Mouse (Mus musculus): ENCODE measurements around the gene Emsy. TPM values are rescaled to one million over a fixed set of nuclear protein-coding genes. Genes with fewer than 3 reads are reported as not detected.

Emsy gene
- polyA plus RNA-seq, 1 experiment from 2014 or later, result 42.5 TPM

- no peak overlapping the region for H3K9ac ChIP-seq (ENCODE audit: low read depth, low read length)
- ATAC-seq (replicated peaks; ENCODE audit: insufficient number of reproducible peaks, low FRiP score, low TSS enrichment), result no peak
- 77% methylated on average over 4 of the region's 4 CpGs for WGBS (ENCODE audit: insufficient replicate concordance)
- no peak overlapping the region for H3K27ac ChIP-seq (ENCODE audit: low read depth, low read length)
- no peaks in the 10 kb centered on the region for H3K9me3 ChIP-seq (replicated peaks; ENCODE audit: control insufficient read depth, low read length)
- H3K27me3 ChIP-seq (ENCODE audit: control insufficient read depth, insufficient read depth, low read length), result no peaks in the 10 kb centered on the region
- no peaks in the 10 kb centered on the region for H3K4me1 ChIP-seq (ENCODE audit: control insufficient read depth, insufficient read depth, low read length)
- H3K4me2 ChIP-seq, result no peak overlapping the region
- no peak overlapping the region for H3K4me3 ChIP-seq (ENCODE audit: low read depth, low read length)
- H3K36me3 ChIP-seq (ENCODE audit: control insufficient read depth, insufficient read depth, low read length), result no peaks in the 10 kb centered on the region
These were observed 49.4 kb downstream of the Emsy start for GRCm38 (mm10) chr7:98607158-98607557.

GRCm38 (mm10) chr7:98601715-98602114, 54.9 kb downstream of the Emsy start:
- Histone ChIP-seq H3K9ac (ENCODE audit: low read depth, low read length) (no peak overlapping the region), H3K4me3 (ENCODE audit: low read depth, low read length) (no peak overlapping the region), H3K27ac (ENCODE audit: low read depth, low read length) (no peak overlapping the region), H3K4me2 (no peak overlapping the region), H3K27me3 (ENCODE audit: control insufficient read depth, insufficient read depth, low read length) (no peaks in the 10 kb centered on the region), H3K36me3 (ENCODE audit: control insufficient read depth, insufficient read depth, low read length) (no peaks in the 10 kb centered on the region), H3K9me3 (replicated peaks; ENCODE audit: control insufficient read depth, low read length) (no peaks in the 10 kb centered on the region), H3K4me1 (ENCODE audit: control insufficient read depth, insufficient read depth, low read length) (no peaks in the 10 kb centered on the region)
- 88% methylated on average over 4 of the region's 4 CpGs for WGBS (ENCODE audit: insufficient replicate concordance)
- ATAC-seq (replicated peaks; ENCODE audit: insufficient number of reproducible peaks, low FRiP score, low TSS enrichment), result no peak

GRCm38 (mm10) chr7:98597402-98597801, 59.2 kb downstream of the Emsy start:
- H3K4me1 ChIP-seq (ENCODE audit: control insufficient read depth, insufficient read depth, low read length), result no peaks in the 10 kb centered on the region
- H3K36me3 ChIP-seq (ENCODE audit: control insufficient read depth, insufficient read depth, low read length), result peaks cover 12% of the 10 kb centered on the region
- no peak overlapping the region for H3K27ac ChIP-seq (ENCODE audit: low read depth, low read length)
- H3K4me3 ChIP-seq (ENCODE audit: low read depth, low read length), result no peak overlapping the region
- H3K9ac ChIP-seq (ENCODE audit: low read depth, low read length), result no peak overlapping the region
- no peak for ATAC-seq (replicated peaks; ENCODE audit: insufficient number of reproducible peaks, low FRiP score, low TSS enrichment)
- H3K9me3 ChIP-seq (replicated peaks; ENCODE audit: control insufficient read depth, low read length), result no peaks in the 10 kb centered on the region
- WGBS (ENCODE audit: insufficient replicate concordance), result 78% methylated on average over 8 of the region's 8 CpGs
- no peaks in the 10 kb centered on the region for H3K27me3 ChIP-seq (ENCODE audit: control insufficient read depth, insufficient read depth, low read length)
- no peak overlapping the region for H3K4me2 ChIP-seq

- peaks cover 17% of the 10 kb centered on the region for H3K36me3 ChIP-seq (ENCODE audit: control insufficient read depth, insufficient read depth, low read length)
- H3K4me3 ChIP-seq (ENCODE audit: low read depth, low read length), result no peak overlapping the region
- no peaks in the 10 kb centered on the region for H3K9me3 ChIP-seq (replicated peaks; ENCODE audit: control insufficient read depth, low read length)
- H3K27me3 ChIP-seq (ENCODE audit: control insufficient read depth, insufficient read depth, low read length), result no peaks in the 10 kb centered on the region
- no peak overlapping the region for H3K4me2 ChIP-seq
- H3K9ac ChIP-seq (ENCODE audit: low read depth, low read length), result no peak overlapping the region
- no peaks in the 10 kb centered on the region for H3K4me1 ChIP-seq (ENCODE audit: control insufficient read depth, insufficient read depth, low read length)
- H3K27ac ChIP-seq (ENCODE audit: low read depth, low read length), result no peak overlapping the region
- no peak for ATAC-seq (replicated peaks; ENCODE audit: insufficient number of reproducible peaks, low FRiP score, low TSS enrichment)
- 90% methylated on average over 4 of the region's 4 CpGs for WGBS (ENCODE audit: insufficient replicate concordance)
These were observed 61.9 kb downstream of the Emsy start for GRCm38 (mm10) chr7:98594731-98595130.

GRCm38 (mm10) chr7:98593276-98593675, 63.3 kb downstream of the Emsy start:
- H3K27ac ChIP-seq (ENCODE audit: low read depth, low read length), result no peak overlapping the region
- no peak overlapping the region for H3K9ac ChIP-seq (ENCODE audit: low read depth, low read length)
- no peaks in the 10 kb centered on the region for H3K27me3 ChIP-seq (ENCODE audit: control insufficient read depth, insufficient read depth, low read length)
- H3K4me3 ChIP-seq (ENCODE audit: low read depth, low read length), result no peak overlapping the region
- H3K36me3 ChIP-seq (ENCODE audit: control insufficient read depth, insufficient read depth, low read length), result peaks cover 20% of the 10 kb centered on the region
- no peak for ATAC-seq (replicated peaks; ENCODE audit: insufficient number of reproducible peaks, low FRiP score, low TSS enrichment)
- H3K4me2 ChIP-seq, result no peak overlapping the region
- 83% methylated on average over 6 of the region's 6 CpGs for WGBS (ENCODE audit: insufficient replicate concordance)
- no peaks in the 10 kb centered on the region for H3K9me3 ChIP-seq (replicated peaks; ENCODE audit: control insufficient read depth, low read length)
- no peaks in the 10 kb centered on the region for H3K4me1 ChIP-seq (ENCODE audit: control insufficient read depth, insufficient read depth, low read length)

GRCm38 (mm10) chr7:98589028-98589427, 67.6 kb downstream of the Emsy start:
- Histone ChIP-seq H3K4me3 (ENCODE audit: low read depth, low read length) (no peak overlapping the region), H3K36me3 (ENCODE audit: control insufficient read depth, insufficient read depth, low read length) (peaks cover 12% of the 10 kb centered on the region), H3K4me2 (no peak overlapping the region), H3K9me3 (replicated peaks; ENCODE audit: control insufficient read depth, low read length) (no peaks in the 10 kb centered on the region), H3K27ac (ENCODE audit: low read depth, low read length) (no peak overlapping the region), H3K27me3 (ENCODE audit: control insufficient read depth, insufficient read depth, low read length) (no peaks in the 10 kb centered on the region), H3K9ac (ENCODE audit: low read depth, low read length) (no peak overlapping the region), H3K4me1 (ENCODE audit: control insufficient read depth, insufficient read depth, low read length) (no peaks in the 10 kb centered on the region)
- ATAC-seq (replicated peaks; ENCODE audit: insufficient number of reproducible peaks, low FRiP score, low TSS enrichment), result no peak
- 69% methylated on average over 3 of the region's 3 CpGs for WGBS (ENCODE audit: insufficient replicate concordance)

- Histone ChIP-seq H3K9me3 (replicated peaks; ENCODE audit: control insufficient read depth, low read length) (no peaks in the 10 kb centered on the region), H3K4me3 (ENCODE audit: low read depth, low read length) (no peak overlapping the region), H3K9ac (ENCODE audit: low read depth, low read length) (no peak overlapping the region), H3K27me3 (ENCODE audit: control insufficient read depth, insufficient read depth, low read length) (no peaks in the 10 kb centered on the region), H3K4me2 (no peak overlapping the region), H3K36me3 (ENCODE audit: control insufficient read depth, insufficient read depth, low read length) (peaks cover 8% of the 10 kb centered on the region), H3K27ac (ENCODE audit: low read depth, low read length) (no peak overlapping the region), H3K4me1 (ENCODE audit: control insufficient read depth, insufficient read depth, low read length) (no peaks in the 10 kb centered on the region)
- no peak for ATAC-seq (replicated peaks; ENCODE audit: insufficient number of reproducible peaks, low FRiP score, low TSS enrichment)
- whole genome bisulfite sequencing (ENCODE audit: insufficient replicate concordance), result 78% methylated on average over 3 of the region's 3 CpGs
These were observed 70.3 kb downstream of the Emsy start for GRCm38 (mm10) chr7:98586313-98586712.

- no peaks in the 10 kb centered on the region for H3K9me3 ChIP-seq (replicated peaks; ENCODE audit: control insufficient read depth, low read length)
- ATAC-seq (replicated peaks; ENCODE audit: insufficient number of reproducible peaks, low FRiP score, low TSS enrichment), result no peak
- peaks cover 1% of the 10 kb centered on the region; the same call in 1 of the 2 replicates for H3K36me3 ChIP-seq (ENCODE audit: control insufficient read depth, insufficient read depth, low read length)
- H3K4me2 ChIP-seq, result no peak overlapping the region
- H3K27ac ChIP-seq (ENCODE audit: low read depth, low read length), result no peak overlapping the region
- no peak overlapping the region for H3K4me3 ChIP-seq (ENCODE audit: low read depth, low read length)
- no peaks in the 10 kb centered on the region for H3K27me3 ChIP-seq (ENCODE audit: control insufficient read depth, insufficient read depth, low read length)
- WGBS (ENCODE audit: insufficient replicate concordance), result 51% methylated on average over 3 of the region's 3 CpGs
- H3K9ac ChIP-seq (ENCODE audit: low read depth, low read length), result no peak overlapping the region
- no peaks in the 10 kb centered on the region for H3K4me1 ChIP-seq (ENCODE audit: control insufficient read depth, insufficient read depth, low read length)
These were observed 72.0 kb downstream of the Emsy start for GRCm38 (mm10) chr7:98584555-98584954.

GRCm38 (mm10) chr7:98581266-98581665, 75.3 kb downstream of the Emsy start:
- H3K4me3 ChIP-seq (ENCODE audit: low read depth, low read length), result no peak overlapping the region
- H3K27me3 ChIP-seq (ENCODE audit: control insufficient read depth, insufficient read depth, low read length), result no peaks in the 10 kb centered on the region
- H3K27ac ChIP-seq (ENCODE audit: low read depth, low read length), result no peak overlapping the region
- ATAC-seq (replicated peaks; ENCODE audit: insufficient number of reproducible peaks, low FRiP score, low TSS enrichment), result no peak
- no peak overlapping the region for H3K4me2 ChIP-seq
- no peaks in the 10 kb centered on the region for H3K4me1 ChIP-seq (ENCODE audit: control insufficient read depth, insufficient read depth, low read length)
- no peak overlapping the region for H3K9ac ChIP-seq (ENCODE audit: low read depth, low read length)
- 76% methylated on average over 4 of the region's 4 CpGs for WGBS (ENCODE audit: insufficient replicate concordance)
- H3K9me3 ChIP-seq (replicated peaks; ENCODE audit: control insufficient read depth, low read length), result no peaks in the 10 kb centered on the region
- H3K36me3 ChIP-seq (ENCODE audit: control insufficient read depth, insufficient read depth, low read length), result no peaks in the 10 kb centered on the region

Measured in heart, embryonic 11.5 days (tissue).